Mouse (Mus musculus) mouse trophoblast stem cell (cell line): ENCODE measurements at regions not wholly inside any gene's neighbourhood (a gene's known extent, or its start where the extent isn't known, plus 50 kb on each side); places are given as distances from the start of the nearest gene placed in this dataset.

Source experiments
- in situ Hi-C, 2 experiments: fragments of 300-500 bp; cut with MseI, MboI; formaldehyde crosslinking; loops; 2 replicates in 1 of 2; 3 replicates in 1 of 2; pipeline ENCODE4 v1.15.1; 2025

DNA sequence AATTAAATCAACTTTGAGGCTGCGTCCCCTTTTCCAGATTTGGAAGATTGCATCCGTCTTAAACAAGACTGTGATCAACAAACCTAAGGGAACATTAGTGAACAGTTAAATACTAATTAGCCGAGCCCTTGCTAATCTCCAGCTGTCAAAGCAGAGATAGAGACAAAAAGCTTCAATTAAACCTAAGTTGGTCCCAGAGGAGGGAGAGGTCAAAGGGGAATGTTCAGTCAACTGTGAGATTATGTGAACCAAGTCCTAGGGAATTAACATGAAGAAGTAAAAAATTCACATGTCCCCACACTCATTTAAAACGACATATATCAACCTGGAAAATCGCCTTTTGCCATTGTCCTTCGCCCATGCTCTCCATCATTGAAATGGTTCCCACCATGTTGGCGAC lies 59.7 kb upstream of the Tbx20 start:
- in situ Hi-C loops, result no loop called here

DNA sequence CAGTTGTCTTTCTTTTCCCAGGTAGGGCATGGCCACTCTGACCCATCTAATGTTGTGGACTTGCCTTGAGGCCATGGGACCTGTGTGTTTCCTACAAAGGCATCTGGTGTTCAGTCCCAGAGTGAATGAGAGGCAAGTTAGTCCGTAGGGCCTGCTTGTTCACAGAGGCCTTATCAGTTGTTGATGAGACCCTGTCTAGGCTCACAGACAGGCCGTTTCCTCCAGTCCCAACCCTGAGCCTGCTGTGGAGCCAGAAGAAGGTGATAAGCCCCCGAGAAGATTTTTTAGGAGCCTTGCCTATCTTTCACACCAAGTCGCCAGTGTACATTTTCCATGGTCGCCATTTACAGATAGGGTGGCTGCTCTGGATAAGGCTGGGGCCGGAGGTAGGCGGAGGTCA lies 74.1 kb upstream of the Tbx20 start:
- in situ Hi-C loops, result no loop called here

- in situ Hi-C loops, result no loop called here
Observed at GRCm38 (mm10) chr9:24859459-24859858, 85.4 kb upstream of the Tbx20 start.

DNA sequence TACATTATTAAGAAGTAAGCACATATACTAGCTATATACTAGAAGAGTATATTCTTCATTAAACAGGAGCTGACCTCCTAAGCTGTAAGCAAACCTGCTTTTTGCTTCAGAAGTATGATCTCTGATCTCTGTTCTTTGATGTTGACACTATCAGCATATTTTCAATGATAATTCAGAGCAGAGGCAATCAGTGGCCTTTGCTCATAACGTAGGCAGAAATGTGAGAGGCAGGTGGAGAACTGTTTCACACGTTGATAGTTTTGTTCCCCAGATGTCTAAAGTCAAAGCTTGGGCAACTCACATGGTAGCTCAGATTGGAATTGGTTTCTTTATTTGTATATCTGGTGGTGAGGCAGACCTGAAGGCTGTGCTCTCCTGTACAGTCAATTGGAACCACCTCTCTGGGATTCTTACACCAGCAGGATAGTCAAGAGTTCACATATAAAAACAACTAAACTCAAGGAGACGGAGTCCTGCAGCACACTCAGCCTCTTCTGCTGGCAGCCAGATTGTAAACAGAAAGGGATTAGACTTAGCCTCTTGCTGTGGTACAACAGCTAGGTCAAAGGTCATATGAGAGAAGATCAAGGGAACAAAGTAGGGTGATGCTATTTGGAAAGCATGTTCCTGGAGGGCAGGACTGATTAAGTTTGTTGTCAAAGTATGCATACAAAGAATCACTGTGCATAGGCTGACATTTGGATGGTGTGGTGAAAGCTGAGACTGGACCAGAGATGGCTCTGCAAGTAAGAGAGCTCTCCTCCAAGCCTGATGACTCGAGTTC lies 92.5 kb upstream of the Tbx20 start:
- in situ Hi-C loops, result no loop called here

GRCm38 (mm10) chr9:24868746-24869145 lies 94.6 kb upstream of the Tbx20 start:
- in situ Hi-C loops, result no loop called here

GRCm38 (mm10) chr9:24874434-24875143 lies 100.5 kb upstream of the Tbx20 start:
- in situ Hi-C loops, result no loop called here

GRCm38 (mm10) chr9:24878384-24879174 lies 104.5 kb upstream of the Tbx20 start:
- in situ Hi-C loops, result no loop called here

GRCm38 (mm10) chr9:24879662-24880061 lies 105.6 kb upstream of the Tbx20 start:
- in situ Hi-C loops, result no loop called here

GRCm38 (mm10) chr9:24884011-24884410 lies 109.9 kb upstream of the Tbx20 start:
- in situ Hi-C loops, result no loop called here

DNA sequence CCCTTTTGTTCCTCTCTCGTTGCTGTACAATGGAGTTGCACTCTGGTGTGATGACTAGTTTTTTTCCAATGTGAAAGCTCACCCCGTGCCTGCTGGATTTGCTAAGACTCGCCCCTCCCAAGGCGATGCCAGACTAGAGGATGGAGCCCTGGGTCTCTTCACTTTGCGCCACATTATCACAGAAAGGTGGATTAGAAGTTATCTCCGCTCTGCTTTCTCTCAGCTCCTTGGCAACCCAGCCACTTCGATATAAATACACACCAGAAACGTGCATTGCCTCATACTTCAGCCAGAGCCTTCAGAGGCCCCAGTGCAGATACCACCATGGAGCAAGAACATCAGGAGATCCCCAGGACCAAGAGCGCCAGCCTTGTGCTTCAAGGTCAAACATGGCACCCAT lies 114.2 kb upstream of the Tbx20 start:
- in situ Hi-C loops, result no loop called here

GRCm38 (mm10) chr9:24896498-24897261 lies 122.6 kb upstream of the Tbx20 start:
- in situ Hi-C loops, result no loop called here

DNA sequence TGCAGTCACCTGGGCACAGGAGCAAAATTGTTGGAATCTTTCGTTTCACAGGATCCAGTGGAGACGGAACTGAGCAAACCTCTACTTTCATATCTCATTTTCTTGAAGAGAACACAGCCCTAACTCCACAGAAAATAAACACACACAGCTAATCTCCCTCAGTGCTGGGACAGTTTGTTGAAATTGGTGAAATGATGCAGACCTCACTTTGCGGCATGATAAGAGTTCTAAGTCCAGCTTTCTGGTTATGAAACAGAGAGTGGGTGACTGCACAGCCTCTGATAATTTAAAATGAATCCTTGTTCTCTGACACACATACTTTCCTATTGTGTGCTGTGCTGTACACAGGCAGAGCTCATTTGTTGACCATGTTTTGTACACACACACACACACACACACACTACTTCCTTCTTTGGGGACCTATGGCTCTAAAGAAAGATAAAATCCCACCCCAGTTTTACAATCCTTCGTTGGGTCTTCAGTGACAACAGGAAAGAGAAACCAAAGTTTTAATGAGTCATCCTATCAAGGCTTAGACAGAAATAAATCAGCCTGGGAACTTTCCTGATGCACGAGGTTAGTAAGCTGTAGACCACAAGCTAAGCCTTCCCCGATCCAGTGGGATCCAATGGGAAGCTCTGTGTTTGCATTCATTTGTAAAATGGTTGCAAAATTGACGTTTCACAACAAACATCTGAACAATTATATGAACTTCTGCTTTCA lies 125.3 kb upstream of the Tbx20 start:
- in situ Hi-C loops, result no loop called here

GRCm38 (mm10) chr9:24903706-24904105 lies 129.6 kb upstream of the Tbx20 start:
- in situ Hi-C loops, result no loop called here

- in situ Hi-C loops, result no loop called here
Observed at GRCm38 (mm10) chr9:24909086-24909979, 135.2 kb upstream of the Tbx20 start.

- in situ Hi-C loops, result no loop called here
Observed at GRCm38 (mm10) chr9:24910738-24911137, 136.6 kb upstream of the Tbx20 start.

DNA sequence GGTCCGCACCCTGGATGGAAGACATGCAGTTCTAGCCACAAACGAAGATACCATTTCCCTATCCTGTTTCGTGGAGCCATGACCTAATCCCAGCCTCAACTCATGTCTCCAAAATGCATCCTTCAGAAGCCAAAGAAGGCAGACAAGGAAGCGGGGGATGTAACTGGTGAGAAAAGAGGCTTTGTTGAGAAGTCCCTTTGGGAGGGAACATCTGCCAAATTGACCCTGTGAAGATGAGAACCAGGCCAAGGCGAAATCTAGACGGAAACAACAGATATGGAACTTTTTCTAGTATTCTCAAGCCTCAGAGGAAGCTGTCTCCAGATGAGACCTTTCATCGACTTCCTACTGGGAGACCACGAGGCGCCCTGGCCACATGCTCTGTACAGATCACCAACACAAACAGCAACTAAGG lies 145.9 kb upstream of the Tbx20 start:
- in situ Hi-C loops, result no loop called here

- in situ Hi-C loops, result no loop called here
Observed at GRCm38 (mm10) chr9:24922051-24922860, 148.2 kb upstream of the Tbx20 start.

DNA sequence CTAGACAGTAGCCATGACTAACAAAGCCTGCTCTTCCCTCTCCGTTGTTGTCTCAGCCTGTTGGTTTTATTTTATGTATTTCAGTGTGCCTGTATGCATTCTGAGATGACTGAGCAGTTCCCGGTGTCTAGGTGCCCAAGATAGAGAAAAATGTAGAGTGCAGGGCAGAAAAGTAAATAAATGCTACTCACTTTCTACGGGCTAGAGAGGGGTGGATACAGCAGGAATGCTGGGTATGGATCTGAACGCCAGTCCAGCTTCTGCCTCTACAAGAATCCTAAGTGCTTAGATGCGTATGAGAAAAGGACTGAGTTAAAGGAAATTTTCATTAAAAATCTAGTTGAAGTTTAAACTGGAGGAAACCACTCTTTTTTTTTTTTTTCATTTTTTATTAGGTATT lies 149.4 kb upstream of the Tbx20 start:
- in situ Hi-C loops, result no loop called here

DNA sequence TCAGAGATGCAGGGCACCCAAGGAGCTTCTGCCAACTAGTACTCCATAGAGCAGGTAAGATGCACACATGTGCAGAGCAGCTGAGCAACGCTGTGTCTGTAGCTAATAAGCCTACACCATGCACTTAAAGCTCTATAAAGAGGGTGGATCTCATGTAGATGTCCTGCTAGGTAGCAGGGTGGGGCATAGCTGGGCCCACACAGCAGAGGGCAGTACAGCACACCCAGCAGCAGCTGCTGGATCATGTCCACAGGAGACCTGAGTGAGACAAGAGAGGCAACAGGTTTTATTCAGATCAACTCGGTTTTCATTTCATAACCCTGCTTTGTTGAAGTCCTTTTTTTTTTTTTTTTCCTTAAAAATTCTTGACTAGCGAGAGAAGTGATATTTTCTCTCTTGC lies 151.5 kb upstream of the Gm10181 start:
- in situ Hi-C loops, result no loop called here
